Mouse (Mus musculus) heart, postnatal 36 days (tissue): ENCODE measurements around the gene Tmem156. TPM values are rescaled to one million over a fixed set of nuclear protein-coding genes. Genes with fewer than 3 reads are reported as not detected.
A peak's percentile ranks its signal among the peaks of the same experiment; 100 is the strongest.
"Not testable (repeated sequence)": the region's sequence is repeated elsewhere in the genome, so short reads cannot be mapped to it uniquely, and the experiment has no call there.

Experiments used
- DNase-seq, 2 experiments: peaks; one replicate each; pipeline ENCODE4 v3.0.0; 2021 to 2022
- intact Hi-C: fragments of 180-260 bp; cut with DNase I; formaldehyde crosslinking; loops from one replicate; pipeline ENCODE4 v1.15.1; 2025
- total RNA-seq, 2 experiments: library from RNA; stranded (reverse); gene quantifications; 2 replicates each; pipeline ENCODE4 v1.2.3; 2021

Gene Tmem156
- total RNA-seq = under 1 TPM in 1 of 2 experiments, not detected in 1; 0.30 TPM

GRCm38 (mm10) chr5:65091921-65092320 is at the start of gene Tmem156:
TSS of gene Tmem156 (minus strand) at chr5:65092132.
- intact Hi-C loops = no loop called here
- DNase-seq = no peak

DNA sequence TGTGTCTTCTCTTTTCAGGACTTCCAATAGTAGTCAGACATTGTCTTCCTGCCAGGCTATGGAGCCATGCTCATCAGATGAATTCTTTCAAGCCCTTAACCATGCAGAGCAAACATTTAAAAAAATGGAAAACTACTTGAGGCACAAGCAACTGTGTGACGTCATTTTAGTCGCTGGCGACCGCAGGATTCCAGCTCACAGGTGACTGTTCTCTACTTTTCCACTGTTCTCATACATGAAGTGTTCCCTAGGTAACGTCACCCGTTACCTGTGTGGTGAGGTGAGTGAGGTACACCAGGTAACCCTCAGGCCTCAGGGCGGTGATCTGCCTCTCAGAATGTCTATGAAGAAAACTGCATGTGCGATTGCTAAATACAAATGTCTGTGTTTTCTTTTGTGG is 49.3 kb upstream of the Tmem156 start:
- DNase-seq = no peak
- intact Hi-C loops = no loop called here

DNA sequence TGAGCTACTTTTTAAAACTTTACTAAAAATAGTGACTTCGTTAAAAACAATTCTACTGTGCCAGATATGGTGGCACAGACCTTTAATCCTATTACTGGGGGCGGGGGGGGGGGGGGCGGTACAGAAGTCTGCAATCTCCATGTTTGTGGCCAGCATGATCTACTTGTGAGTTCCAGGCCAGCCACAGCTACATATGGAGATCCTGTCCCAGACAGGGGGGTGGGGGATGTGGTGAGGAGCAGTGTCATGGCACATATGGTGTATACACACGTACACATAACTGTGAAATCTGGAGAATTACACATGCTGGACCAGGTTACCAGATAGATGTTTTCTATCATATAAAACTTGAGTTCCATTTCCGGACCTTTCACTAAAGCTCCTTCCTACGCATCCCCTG is 45.1 kb upstream of the Tmem156 start:
- intact Hi-C loops = no loop called here

GRCm38 (mm10) chr5:65136159-65136558 is 44.2 kb upstream of the Tmem156 start:
- intact Hi-C loops = no loop called here
- no peak for DNase-seq

More for the DNA sequence above, 45.1 kb upstream of the Tmem156 start:
- no peak for DNase-seq

DNA sequence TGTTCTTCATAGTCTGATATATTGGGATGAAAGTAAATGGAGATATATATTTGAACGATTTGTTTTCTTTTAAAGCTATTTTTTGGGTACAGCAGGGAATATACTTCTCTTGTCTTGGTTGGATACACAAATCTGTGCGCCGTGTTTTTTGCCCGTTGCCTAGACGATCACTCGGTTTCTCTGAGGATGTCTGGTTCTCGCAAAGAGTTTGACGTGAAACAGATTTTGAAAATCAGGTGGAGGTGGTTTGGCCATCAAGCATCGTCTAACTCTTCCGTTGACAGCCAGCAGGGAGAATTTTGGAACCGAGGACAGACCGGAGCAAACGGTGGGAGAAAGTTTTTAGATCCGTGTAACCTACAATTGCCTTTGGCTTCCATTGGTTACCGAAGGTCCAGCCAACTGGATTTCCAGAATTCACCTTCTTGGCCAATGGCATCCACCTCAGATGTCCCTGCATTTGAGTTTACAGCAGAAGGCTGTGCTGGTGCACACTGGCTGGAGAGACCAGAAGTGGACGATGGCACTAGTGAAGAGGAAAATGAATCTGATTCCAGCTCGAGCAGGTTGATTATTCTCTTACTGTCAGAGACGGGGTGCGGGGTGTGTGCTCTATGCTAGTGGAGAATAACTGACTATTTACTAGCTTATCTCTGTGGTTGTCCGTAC is 39.4 kb upstream of the Tmem156 start:
- intact Hi-C loops = no loop called here

DNA sequence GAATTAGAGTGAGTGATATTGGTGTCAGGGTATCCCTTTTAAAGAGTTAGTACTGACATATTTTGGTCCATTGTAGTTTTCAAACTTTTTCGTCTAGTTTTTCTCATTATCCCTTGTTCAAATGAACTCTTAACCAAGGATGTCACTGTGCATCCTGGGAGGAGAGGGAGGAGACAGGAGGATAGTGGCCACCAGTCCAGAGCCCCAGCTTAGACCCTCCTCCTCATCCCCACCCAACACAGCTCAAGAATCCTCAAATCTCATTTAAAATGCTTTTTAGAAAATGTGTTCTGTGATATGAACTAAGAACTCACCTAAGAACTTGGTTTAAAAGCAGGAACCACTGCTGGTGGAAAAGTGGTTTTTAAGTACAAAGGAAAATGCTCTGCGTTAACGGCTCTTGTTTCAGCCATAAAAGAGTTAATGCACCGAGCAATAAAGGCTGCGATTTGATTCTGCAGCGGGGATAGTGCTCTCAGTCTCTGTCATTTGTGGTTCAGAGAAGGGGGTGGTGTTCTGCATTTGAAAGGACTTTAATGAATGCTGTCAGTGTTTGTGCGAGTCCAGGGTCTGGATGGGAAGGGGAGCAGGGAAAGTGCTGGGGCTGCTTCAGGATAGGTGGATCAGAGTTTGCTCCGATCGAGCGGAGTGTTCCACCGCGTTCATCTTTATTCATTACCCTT is 38.7 kb upstream of the Tmem156 start:
- intact Hi-C loops = no loop called here

More for the DNA sequence above, 39.4 kb upstream of the Tmem156 start:
- DNase-seq = no peak

DNA sequence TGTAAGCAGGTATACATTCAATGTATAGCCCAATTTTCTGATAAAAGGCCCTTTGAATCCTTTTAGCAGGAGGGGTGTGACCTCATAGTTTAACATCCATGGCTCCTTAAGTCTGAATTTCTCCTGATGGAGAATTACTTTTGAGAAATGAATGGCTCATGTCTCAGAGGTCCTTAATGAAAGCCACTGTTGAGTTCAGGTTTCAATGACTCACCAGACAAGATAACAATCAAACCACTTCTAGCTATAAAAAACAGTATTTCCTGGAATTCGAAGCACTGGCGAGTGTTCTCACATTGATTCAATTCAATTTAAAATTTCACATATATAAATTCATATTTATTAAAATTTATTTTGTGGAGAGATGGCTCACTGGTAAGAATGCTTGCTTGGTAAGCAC is 36.5 kb upstream of the Tmem156 start:
- DNase-seq = no peak
- intact Hi-C loops = no loop called here

More for the DNA sequence above, 38.7 kb upstream of the Tmem156 start:
- DNase-seq = no peak

GRCm38 (mm10) chr5:65126137-65126536 is 34.2 kb upstream of the Tmem156 start:
- intact Hi-C loops = no loop called here
- DNase-seq = no peak

GRCm38 (mm10) chr5:65122616-65123015 is 30.7 kb upstream of the Tmem156 start:
- intact Hi-C loops = no loop called here
- DNase-seq = no peak

DNA sequence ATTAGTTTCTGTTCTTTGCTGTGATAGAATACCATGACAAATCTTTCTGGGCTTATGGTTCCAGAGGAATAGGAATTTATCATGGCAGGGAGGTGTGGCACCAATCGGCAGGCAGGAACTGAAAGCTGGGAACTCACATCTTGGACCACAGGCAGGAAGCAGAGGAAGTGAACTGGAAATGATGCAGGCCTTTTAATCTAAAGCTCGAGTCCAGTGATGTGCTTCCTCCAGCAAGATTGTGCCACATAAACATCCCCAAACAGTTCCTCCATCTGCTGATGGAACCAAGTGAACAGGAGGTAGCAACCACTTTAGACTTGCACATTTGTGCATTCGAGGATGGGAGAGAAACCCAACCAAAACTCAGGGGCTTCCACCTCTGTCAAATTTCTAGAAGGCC is 28.0 kb upstream of the Tmem156 start:
- intact Hi-C loops = no loop called here
- DNase-seq = no peak

- no peak for DNase-seq
- intact Hi-C loops = no loop called here
These were observed 27.6 kb upstream of the Tmem156 start for GRCm38 (mm10) chr5:65119495-65119894.

DNA sequence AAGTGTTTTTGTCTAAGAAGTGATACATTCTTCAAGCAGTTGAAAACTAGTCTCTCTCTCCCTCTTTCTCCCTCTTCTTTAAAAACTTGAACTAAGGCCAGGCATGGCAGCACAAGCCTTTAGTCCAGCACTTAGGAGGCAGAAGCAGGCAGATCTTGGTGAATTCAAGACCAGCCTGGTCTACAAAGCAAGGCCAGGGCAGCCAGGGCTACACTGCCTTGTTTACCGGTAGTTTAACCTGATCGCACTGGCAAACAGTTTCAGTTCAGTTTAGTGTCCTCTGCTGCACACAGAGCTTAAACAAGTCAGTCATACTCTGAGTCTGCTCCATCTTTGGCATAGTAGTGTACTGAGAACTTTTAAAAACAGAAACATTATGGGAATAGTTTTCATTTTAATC is 24.9 kb upstream of the Tmem156 start:
- intact Hi-C loops = no loop called here
- DNase-seq = no peak

DNA sequence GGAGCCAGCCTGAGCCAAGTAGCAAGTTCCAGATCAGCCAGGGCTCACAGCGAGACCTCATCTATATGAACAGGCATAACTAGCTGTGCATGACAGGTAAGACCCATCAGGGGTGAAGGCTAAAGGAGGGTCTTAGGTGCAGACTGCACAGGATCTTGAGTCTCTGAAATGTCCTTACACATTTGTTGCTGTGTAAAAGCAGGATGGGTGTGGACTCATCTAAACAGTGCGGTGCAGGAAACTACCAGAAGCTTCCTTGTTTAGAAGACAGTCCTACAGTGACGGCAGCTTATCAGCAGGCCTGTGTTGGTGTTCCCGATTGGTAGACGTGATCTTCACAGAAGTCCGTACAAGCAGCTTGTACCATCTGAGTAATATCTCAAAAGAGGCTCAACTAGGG is 21.4 kb upstream of the Tmem156 start:
- DNase-seq = no peak
- intact Hi-C loops = no loop called here

DNA sequence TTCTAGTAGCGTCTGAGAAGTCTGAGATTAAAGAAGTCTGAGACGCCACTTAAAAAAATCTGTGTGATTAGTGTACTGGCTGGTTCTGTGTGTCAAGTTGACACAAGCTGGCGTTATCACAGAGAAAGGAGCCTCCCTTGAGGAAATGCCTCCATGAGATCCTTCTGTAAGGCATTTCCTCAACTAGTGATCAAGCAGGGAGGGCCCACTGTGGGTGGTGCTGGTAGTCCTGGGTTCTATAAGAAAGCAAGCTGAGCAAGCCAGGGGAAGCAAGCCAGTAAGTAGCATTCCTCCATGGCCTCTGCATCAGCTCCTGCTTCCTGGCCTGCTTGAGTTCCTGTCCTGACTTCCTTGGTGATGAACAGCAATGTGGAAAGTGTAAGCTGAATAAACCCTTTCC is 20.3 kb upstream of the Tmem156 start:
- DNase-seq, intact Hi-C loops: not testable (repeated sequence)

DNA sequence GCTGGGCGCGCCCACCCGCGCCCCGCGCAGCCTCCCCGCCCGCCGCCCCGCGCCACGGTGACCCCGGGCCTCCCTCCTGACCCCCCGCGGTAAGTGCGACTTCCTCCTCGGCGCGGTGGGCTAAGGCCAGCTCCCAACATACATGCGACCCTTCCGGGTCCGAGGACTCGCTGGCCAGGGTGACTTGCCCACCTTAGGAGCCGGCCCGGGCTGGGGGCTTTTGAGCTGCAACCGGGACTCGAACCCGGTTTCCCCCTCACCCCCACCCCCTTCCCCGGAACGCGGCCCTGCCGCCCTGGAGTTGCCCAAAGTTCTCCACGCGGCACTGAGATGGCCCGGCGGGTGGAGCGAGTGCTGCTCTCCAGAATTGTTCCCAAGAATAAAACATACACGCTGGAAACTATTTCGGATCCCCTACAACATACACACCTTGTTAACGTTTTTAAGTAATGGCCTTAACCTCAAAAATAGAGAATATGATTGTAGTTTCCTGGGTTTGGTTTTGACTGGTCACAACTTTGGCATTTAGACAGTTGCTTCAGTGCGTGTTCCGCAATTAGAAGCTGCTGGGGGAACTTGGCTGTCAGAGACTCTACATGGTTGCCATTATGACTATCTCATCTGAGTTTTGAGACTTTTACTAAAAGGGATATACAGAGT is 16.0 kb upstream of the Tmem156 start:
- intact Hi-C loops = loop anchor here (5.0 kb wide), 1 partner anchor 49 kb away; no protein-coding TSS in a partner anchor
- DNase-seq = peak; percentile 41 to 67

- intact Hi-C loops = loop anchor here (5.0 kb wide), 1 partner anchor 50 kb away; no protein-coding TSS in a partner anchor
- DNase-seq = peak; percentile 91
These were observed 15.2 kb upstream of the Tmem156 start, which contains the start of gene Klhl5 for GRCm38 (mm10) chr5:65106876-65107772. TSS of gene Klhl5 (plus strand) at chr5:65107539.

- DNase-seq = no peak
- intact Hi-C loops = no loop called here
These were observed 10.7 kb upstream of the Tmem156 start for GRCm38 (mm10) chr5:65102641-65103042.

- intact Hi-C loops = no loop called here
- DNase-seq = no peak
These were observed 10.2 kb upstream of the Tmem156 start for GRCm38 (mm10) chr5:65102026-65102640.

GRCm38 (mm10) chr5:65101621-65102020 is 9.7 kb upstream of the Tmem156 start:
- DNase-seq = no peak
- intact Hi-C loops = no loop called here

- intact Hi-C loops = no loop called here
These were observed 9.3 kb upstream of the Tmem156 start for GRCm38 (mm10) chr5:65101209-65101608.

More at GRCm38 (mm10) chr5:65101209-65101608, 9.3 kb upstream of the Tmem156 start:
- no peak for DNase-seq
